Mouse (Mus musculus) duodenum, adult 2 months (tissue): Measurements from ENCODE around the gene Eif3k. TPM values are rescaled to one million over a fixed set of nuclear protein-coding genes. Genes with fewer than 3 reads are reported as not detected.

Source experiments
- polyA plus RNA-seq: library from polyadenylated mRNA; depleted of rRNA; stranded (reverse); fragments of >200 nt; gene quantifications from 2 replicates; pipeline ENCODE4 v1.2.3, GENCODE M21; 2012; ENCODE audit warnings: low replicate concordance; rRNA removed

Gene Eif3k
- polyA plus RNA-seq: 105 and 141 TPM in 2 replicates

GRCm38 (mm10) chr7:28981651-28982273 is at the start of gene Eif3k, which contains the start of gene Map4k1:
Gene Eif3k (minus strand): TSS chr7:28981864.
Gene Map4k1 (plus strand): TSS chr7:28982050.

GRCm38 (mm10) chr7:28961927-28962670 is 19.6 kb downstream of the Eif3k start, which contains the start of gene Actn4:
Gene Actn4 (minus strand): TSS chr7:28962340.

Other genes starting within 250 kb of the Eif3k start
- 121 and 126 TPM in 2 replicates for gene Mrps12, start 240.0 kb downstream of the Eif3k start, polyA plus RNA-seq
- gene Sars2, start 239.9 kb downstream of the Eif3k start, polyA plus RNA-seq: 26.1 and 35.4 TPM in 2 replicates
- gene Ccer2, start 225.7 kb downstream of the Eif3k start, polyA plus RNA-seq: not detected in 2 replicates
- 28.7 and 28.8 TPM in 2 replicates for gene Sirt2, start 215.1 kb downstream of the Eif3k start, polyA plus RNA-seq
- 85.4 and 139 TPM in 2 replicates for gene Nfkbib, start 214.4 kb downstream of the Eif3k start, polyA plus RNA-seq
- 2.5 and 4.3 TPM in 2 replicates for gene Rinl, start 192.9 kb downstream of the Eif3k start, polyA plus RNA-seq
- 78.1 and 84.5 TPM in 2 replicates for gene Hnrnpl, start 173.3 kb downstream of the Eif3k start, polyA plus RNA-seq
- gene Ech1, start 156.6 kb downstream of the Eif3k start, polyA plus RNA-seq: 266 and 315 TPM in 2 replicates
- 2,214 and 3,102 TPM in 2 replicates for gene Lgals4, start 148.0 kb downstream of the Eif3k start, polyA plus RNA-seq
- 0.83 and 1.7 TPM in 2 replicates for gene Lgals7, start 118.0 kb downstream of the Eif3k start, polyA plus RNA-seq
- 0.06 and 0.21 TPM in 2 replicates for gene Capn12, start 100.4 kb downstream of the Eif3k start, polyA plus RNA-seq
- 595 and 810 TPM in 2 replicates for gene Actn4, start 19.5 kb downstream of the Eif3k start, polyA plus RNA-seq
- 8.1 and 21.6 TPM in 2 replicates for gene Map4k1, start 186 bp upstream of the Eif3k start, polyA plus RNA-seq
- gene Ryr1, start 143.3 kb upstream of the Eif3k start, polyA plus RNA-seq: under 0.01 and 0.05 TPM in 2 replicates
- 3.5 and 4.2 TPM in 2 replicates for gene Rasgrp4, start 153.0 kb upstream of the Eif3k start, polyA plus RNA-seq
- 135 and 295 TPM in 2 replicates for gene Fam98c, start 174.4 kb upstream of the Eif3k start, polyA plus RNA-seq
- gene Ggn, start 188.3 kb upstream of the Eif3k start, polyA plus RNA-seq: 0.97 and 1.5 TPM in 2 replicates
- gene Spred3, start 188.5 kb upstream of the Eif3k start, polyA plus RNA-seq: 1.1 and 2.2 TPM in 2 replicates
- 80.4 and 112 TPM in 2 replicates for gene Psmd8, start 198.8 kb upstream of the Eif3k start, polyA plus RNA-seq
- 0.19 and 0.48 TPM in 2 replicates for gene Catsperg1, start 232.2 kb upstream of the Eif3k start, polyA plus RNA-seq